Mouse (Mus musculus) frontal cortex, postnatal 10 days (tissue): ENCODE measurements around the gene 2010003K11Rik.

ENCODE experiments used
- DNase-seq, 2 experiments: peaks; one replicate each; pipeline ENCODE4 v3.0.0; 2022; ENCODE audit warnings: low spot score in 2 of 2, mixed read lengths in 1 of 2

The 2010003K11Rik gene

DNA sequence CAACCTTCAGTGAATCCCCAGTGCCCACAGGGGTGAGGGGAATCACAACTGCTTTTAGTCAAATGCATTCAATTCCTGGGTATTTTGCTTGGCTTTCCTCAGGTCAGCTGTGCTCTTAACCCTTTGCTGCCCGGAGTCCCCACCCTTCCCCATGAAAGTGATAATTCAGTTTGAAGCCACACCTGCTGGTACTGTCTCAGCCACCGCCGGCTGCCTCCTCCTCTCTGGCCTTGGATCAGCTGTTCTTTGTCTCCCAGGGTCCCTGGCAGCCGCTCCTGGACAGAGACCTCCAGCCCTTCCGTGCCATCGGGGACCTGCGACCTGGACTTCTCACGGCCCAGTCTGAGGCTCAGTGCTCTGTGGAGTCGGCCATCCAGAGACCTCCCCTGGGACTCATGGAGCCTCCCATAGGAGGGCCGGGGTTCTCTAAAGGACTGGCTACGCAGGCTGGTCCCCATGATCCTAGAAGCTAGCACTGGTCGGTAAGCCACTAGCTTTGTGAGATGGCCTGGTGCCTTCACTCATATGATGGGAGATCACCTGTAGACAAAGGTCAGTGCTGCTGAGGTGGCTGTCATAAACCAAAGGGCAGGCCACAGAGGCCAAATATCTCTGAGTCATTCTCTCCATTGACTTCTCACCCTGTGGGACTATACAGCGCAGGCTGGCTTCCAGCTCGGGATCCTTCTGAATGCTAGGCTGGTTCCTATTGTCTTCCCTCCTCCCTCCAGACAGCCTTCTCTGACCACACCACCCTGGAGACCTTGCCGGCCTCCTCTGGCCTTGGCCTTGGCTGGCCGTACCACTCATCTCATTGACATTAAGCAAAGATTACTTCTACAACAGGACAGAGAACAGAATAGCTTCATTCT lies at the start of gene 2010003K11Rik:
Gene 2010003K11Rik (minus strand): TSS at position 522 of the 872 bp plus-strand sequence.
- DNase-seq = no peak

DNA sequence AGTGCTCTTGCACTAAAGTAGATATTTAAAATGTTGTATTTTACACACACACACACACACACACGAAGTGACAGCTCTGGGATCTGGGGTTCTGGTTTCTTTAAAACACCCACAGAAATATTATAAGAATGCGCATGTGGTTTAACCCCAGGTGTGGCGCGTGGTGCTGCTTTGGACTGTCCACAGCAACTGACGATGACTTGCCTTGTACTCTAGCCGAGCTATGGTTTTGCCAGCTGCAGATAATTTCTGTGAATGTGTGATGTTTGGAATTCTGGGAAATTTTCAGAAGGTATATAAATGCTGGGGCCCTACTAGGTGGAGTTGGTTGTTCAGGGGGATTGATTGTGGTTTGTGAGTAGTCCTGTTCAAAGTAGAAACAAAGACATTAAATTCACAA lies 49.4 kb upstream of the 2010003K11Rik start:
- no peak for DNase-seq

DNA sequence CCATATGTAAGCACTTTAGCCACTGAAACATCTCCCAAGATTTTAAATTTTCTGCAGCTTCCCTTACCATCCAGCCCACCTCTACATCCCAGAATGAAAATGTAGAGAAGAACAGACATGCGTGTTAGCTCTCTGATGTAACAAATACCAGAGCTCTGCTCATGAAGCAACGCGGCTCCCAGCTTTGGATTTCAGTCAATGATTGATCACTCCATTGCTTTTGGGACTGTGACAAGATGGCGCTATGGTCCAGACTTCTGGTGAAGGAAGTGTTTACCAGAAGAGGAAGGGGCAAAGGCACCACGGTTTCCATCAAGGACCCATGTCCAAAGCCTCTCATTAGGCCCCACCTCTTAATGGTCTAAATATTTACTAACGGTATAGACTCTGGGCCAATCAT lies 47.5 kb upstream of the 2010003K11Rik start:
- no peak for DNase-seq

DNA sequence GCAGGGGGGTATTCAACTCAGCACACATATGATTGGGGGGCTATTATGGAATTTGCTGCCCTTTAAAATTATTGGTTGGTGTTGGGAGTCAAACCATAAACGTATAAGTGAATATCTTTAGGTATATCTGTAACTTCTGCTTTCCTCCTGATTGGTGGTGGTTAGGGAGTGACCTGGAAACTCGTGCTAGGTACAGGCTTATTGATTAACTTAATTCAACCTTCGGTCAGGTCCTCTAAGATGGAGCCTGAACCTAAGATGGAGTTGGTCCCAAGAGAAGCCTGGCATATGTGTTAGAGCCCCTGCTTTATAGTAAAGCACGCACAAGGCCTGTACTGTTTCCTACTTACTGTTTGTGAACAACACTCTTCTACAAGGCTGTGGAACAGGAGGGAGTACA lies 46.7 kb upstream of the 2010003K11Rik start:
- no peak for DNase-seq

DNA sequence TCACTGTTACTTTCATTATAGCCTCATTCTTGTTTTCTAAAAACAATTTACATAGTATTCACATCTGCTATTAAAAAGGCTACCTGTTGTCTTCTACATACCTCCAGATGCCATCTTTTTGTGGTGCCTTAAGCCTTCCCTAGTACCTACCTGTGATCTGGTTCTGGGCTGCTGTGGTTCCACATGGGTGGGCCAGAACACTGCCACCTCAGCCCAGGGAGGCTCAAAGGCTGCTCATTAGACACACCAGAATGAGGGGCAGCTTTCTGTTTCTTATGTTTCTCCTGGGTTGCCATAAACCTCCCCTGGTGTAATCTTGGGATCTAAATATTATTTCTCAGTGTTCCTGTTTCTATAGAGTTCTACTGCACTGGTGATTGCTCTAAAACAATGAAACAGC lies 43.7 kb upstream of the 2010003K11Rik start:
- DNase-seq = no peak

DNA sequence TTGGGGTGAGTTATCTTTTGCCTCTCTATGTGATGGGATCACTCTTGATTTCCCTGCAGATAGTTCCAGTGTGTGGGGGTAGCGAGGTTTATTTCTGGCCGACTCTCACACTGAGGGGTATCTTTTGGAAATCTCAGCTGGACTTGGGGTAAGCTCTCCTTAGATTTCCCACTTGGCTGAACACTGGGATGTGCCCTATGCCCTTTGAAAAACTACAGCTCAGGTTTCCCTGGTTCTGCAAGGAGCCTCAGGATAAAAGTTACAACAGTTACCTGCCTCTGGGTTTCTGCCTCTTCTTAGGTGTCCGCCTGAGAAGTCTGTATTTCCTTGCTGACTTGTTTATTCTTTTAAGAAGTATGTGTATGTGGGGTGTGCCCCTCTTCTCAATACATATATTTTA lies 42.6 kb upstream of the 2010003K11Rik start:
- DNase-seq = no peak

DNA sequence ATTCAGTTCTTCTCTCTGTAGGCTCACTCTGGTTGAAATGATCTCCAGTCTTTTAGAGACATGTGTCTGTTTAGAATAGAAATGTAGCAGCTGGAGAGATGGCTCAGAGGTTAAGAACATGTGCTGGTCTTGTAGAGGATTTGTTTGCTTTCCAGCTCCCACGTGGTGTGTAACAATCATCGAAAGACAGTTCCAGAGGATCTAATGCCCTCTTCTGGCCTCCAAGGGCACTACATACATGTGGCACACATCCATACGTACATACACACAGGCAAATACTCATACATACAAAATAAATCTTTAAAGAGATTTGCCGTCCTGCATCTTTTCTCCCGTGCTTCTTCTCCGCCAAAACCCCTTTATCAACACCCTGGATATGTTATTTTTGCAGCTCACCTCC lies 41.9 kb upstream of the 2010003K11Rik start:
- DNase-seq = no peak

DNA sequence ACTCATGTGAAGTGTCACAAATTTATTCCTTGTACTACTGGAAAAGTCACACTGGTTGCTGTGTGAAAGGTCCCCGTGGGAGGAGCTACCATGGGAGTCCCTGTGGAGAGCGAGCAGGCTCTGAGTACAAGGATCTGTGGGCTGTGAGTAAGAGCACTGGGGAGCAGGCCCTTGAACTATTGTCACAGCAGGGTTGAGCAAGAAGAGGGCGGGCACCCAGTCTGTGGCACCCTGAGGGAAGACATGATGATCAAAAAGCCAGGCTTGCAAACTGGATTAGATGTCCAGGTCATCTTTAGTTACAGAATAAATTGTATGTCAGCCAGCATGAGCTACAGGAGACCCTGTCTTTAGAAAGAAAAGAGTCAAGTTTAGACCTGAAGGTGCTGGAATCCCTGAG lies 38.2 kb upstream of the 2010003K11Rik start:
- DNase-seq = no peak

DNA sequence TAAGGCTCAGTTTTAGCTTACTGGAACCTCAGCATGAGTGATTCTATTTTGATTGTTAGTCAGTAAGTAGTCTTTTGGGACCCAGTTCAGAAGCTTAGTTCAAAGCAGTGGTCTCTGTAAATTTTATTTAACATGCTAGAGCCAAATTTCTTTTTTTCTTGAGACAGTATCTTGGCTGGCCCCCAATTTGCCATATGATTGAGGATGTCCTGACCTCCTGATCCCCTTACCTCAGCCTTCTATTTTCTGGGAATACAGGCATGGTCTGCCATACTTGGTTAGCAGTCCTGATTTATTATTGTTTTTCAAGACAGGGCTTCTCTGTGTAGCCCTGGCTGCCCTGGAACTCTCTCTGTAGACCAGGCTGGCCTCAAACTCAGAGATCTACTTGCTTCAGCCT lies 37.5 kb upstream of the 2010003K11Rik start:
- no peak for DNase-seq

DNA sequence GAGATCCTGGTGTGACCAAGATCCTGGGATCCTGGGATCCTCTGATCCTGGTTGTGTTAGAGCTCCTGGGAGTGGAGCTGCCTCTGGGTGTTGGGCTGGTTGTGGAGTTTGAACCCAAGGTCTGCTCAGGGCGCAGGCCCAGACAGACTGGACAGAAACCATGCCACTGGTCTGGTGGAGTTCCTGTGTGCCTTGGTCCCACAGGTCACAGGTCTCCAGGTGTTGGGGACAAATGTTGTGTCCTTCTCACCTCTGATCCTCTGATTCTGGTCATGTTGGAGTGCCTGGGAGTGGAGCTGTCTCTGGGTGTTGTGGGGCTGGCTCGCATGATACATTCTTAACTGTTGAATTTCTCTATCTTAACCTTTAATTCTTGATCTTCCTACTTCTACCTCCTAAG lies 36.3 kb upstream of the 2010003K11Rik start:
- DNase-seq = no peak

DNA sequence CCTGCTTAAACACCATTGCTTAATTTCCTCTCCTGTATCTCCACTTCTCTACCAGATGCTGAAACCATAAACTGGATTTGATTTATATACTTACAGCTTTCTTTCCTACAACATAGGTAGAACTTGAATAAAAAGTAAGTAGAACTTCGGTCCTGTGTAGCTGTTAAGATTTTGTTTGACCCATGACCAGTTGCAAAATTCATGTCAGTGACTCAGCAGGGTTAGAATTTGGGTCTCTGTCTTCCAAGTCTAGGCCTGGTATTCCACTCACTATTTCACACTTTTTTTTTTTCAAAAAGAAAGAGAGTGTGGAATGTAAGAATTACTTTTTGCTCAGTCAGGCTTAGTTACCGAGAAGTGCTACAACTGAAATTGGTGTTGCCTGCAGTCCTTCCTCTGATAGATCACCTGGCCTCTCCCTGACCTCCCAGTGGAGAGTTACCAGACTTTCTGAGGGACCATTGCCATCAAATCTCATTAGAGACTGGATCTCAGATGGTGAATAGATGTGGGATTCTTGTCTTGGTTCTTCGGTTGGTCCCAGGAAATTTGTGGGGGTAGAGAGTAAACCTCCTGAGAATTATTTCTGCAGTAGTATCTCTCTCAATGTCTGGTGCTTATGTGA lies 23.2 kb upstream of the 2010003K11Rik start:
- DNase-seq = no peak

DNA sequence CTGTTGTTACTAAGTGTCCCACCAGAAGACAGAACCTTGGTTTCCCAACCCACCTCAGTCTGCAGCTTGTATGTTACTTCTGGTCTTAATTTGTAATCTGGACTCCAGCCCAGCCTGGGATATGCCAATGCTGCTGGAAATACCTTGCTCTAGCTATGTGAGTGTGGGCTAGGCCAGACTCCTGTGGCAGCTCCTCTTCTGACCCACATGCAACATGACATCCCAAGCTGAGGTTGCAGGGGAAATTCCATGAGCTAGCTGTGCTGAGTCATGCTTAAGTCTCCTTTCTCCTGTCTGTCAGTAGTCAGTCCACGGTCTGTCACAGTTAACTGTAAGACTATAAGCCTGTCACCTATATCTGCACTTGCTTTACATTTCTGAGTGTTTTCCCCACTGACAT lies 19.1 kb upstream of the 2010003K11Rik start:
- no peak for DNase-seq

DNA sequence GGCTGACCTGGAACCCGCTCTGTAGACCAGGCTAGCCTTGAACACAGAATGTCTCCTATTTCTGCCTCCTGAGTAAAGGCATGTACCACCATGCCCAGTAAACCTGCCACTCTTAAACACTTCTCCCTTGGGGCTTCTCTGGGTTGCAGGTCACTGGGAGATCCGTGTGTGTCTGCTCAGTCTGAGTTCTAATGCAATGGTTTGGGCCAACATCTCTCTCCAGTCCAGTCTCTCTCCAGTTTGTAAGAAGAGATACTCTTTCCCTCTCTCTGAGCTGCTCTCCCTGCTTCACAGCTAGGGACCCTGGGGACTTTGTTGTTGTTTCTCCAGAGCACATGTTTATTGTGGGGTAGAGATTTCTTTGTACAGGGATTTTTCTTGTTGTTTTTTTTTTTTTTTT lies 17.9 kb upstream of the 2010003K11Rik start:
- DNase-seq = no peak

DNA sequence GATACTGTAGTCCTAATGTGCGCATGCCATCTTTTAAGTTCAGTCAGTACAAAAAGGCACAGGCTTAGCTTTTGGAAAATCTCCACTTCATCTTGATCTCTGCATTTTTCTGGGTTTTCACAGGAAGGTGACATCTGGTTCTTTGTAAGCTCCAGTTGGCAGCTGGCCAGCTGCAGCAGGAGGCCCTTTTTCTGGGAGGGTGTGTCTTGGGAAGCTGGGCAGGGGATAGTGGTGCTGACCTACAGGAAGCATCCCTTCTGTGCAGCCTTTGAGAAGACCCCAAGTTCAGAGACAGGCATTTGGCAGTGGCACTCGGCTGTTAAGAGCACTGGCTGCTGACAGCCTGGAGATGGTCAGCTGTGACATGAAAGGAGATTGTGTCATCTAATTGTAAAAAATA lies 17.4 kb upstream of the 2010003K11Rik start:
- no peak for DNase-seq

DNA sequence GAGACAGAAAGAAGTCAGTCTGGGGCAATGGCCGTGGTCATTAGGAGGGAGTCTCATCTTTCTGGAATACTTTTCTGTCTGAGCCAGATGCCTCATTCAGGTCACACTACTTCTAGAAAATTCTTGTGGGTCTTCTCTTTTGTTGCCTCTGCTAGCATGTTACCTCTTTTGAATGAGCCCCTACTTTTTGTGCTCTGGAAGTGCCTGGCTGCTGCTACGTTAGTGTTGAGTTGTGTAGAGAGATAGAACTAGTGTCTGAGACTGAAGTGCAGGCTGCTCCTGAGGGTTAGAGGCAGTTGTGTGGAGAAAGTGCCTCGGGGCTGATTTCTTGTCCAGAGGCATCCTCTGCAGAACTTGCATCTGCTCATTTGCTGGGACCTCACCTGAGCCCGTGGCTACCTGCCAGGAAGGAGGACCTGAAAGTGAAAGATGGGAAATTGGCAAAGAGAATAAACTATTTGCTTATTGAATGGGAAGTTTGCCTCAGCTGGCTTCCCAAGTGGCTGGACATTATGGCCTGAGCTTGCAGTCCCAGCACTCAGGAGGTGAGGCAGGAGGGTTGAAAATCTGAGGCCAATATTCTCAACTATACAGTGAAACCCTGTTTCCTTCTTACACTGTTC lies 15.0 kb upstream of the 2010003K11Rik start:
- no peak for DNase-seq

DNA sequence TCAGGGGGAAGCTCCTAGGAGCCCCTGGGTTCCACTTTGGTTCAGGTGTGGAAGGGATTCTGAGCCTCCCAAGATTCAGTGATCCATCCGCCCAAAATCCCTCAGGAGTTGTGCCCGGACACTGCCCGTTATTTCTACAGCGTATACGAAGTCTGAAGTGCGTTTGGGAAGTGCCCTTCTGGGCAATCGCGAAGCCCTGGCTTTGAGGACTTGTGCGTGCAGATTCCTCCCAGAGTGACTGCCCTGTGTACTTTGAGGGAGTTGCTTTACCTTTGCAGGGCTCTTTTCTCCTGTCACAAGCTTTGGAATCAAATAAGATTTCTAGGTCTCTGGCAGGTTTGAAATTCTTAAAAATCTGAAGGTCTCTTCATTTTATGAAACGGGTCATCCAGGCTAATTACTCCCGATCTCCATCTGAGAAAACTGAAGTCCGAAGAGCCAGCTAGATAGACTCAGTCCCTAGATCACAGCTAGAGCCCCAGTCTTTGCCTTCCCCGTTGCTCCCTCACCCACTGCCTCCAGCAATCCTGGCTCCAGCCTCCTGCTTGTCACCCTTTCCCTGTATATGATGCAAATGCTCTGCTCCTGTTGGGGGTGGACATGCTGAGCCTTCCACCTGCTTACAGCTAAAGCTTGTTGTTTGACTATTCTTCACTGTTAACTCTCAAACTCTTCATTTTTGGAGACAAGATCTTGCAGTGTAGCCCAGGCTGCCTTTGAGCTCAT lies 12.9 kb upstream of the 2010003K11Rik start:
- no peak for DNase-seq

DNA sequence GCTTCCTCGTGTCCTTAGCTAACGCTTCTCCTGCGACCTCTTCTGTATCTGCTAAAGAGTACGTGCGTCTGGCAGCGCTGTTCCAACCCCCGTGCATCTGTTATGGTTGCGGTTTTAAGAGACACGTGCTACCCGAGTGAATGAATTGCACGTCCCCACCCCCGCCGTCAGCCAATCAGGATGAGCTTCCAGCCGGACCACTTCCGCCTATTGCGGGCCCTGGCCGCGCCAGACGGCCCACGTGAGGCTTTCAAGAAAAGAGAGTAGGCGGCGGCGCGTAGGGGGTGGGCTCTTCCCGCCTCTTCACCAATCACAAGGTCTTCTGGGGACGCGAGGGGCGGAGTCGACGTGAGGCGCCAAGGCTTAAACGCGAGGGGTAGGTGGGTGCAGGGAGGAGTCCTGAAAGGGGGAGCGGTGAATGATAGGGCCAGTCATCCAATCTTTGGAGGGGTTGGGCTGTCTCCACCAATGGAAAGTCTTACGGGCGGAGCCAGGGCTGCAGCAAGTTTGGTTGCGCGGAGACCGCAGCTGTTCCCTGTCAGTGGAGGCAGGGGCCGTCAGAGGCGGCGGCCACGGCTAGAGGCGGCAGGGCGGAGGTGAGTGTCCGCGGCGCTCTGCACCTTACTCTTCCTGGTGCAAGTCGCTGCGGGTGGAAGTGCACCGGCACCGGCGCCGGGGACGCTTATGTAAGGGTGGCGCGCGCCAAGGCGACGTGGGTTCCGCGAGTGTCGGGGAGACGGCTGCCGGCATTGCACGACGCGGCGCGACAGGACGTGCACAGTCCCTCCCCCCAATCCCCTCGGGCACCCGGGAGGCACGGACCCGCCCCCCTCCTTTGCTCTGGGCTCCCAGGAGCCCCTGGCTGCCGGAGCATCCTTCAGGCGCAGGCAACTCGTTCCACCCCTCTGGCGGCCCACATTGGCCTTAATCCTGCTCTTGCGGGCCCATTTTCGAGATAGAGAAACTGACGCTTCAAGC lies 11.9 kb upstream of the 2010003K11Rik start, which contains the start of gene Pcx:
Gene Pcx (plus strand): TSS at position 487 of the 978 bp plus-strand sequence.
- DNase-seq = peak; percentile 98 to 99

DNA sequence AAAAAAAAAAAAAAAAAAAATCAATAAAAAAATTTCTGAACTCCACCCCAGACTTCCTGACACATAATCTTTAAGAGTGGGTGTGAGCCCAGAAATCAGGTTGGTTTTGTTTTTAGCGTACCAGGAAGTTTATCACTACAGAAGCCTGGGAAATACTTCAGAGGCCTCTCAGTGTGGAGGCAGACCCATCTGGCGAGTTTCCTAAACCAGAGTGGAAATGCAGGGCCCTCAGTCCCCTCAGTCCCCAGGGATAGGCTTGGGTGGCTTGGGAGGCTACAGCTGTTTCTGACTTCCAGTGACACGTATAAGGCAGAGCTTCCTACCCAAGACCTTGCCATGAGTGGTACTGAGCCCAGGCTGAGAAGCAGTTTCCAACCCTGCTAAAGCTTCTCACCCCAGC lies 9.4 kb upstream of the 2010003K11Rik start:
- DNase-seq = no peak

DNA sequence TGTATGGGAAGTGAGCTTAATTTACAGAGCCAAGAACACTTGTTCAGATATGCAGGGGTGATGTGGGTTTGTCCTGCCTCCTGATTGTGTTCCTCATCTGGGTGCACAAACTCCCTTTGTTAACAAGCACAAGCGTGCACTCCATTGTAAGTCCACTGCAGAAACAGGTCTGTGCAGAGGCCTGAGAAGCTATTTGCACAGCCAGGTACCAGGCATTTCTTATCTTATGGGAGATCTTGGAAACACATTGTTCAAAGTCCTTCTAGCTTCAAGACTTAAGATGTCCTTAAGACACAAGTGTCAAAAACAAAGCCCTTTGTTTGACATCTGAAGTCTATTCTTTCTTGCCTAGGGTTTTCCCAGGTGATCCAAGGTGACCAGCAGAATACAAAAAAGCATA lies 6.4 kb upstream of the 2010003K11Rik start:
- no peak for DNase-seq

DNA sequence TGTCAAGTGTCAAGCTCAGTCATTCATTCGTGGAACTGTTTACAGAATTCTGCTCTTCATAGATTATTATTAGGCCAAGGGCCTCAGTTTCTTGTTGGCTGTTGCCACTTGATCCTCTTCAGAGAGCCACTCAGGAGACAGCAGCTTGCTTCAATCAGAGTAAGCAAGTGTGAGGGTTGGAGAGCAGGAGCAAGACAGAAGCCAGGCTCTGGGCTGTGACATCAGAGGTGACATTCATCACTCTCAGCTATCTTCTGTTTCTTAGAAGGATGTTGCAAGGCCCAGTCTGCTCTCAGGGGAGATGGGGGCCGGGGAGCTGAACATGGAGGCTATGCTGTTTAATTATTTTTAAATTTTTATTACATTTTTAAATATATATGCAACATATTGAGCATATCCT lies 4.3 kb upstream of the 2010003K11Rik start:
- DNase-seq = no peak
